Mouse (Mus musculus) E14TG2a.4 (cell line): ENCODE measurements around the gene Tmem11.

ENCODE experiments used
- H3K27me3 ChIP-seq: 2 replicates; pipeline ENCODE4 v1.6.1; 2014; ENCODE audit warnings: low read length, control low read depth; ENCODE audit not compliant: insufficient read depth
- H3K36me3 ChIP-seq: 2 replicates; pipeline ENCODE4 v1.6.1; 2014; ENCODE audit warnings: low read length, control low read depth; ENCODE audit not compliant: insufficient read depth
- H3K4me1 ChIP-seq: replicated peaks from 2 replicates; pipeline ENCODE4 v1.6.1; 2014; ENCODE audit warnings: low read depth, low read length, control low read depth
- H3K4me3 ChIP-seq: replicated peaks from 2 replicates; pipeline ENCODE4 v1.5.1; 2014; ENCODE audit warnings: mild to moderate bottlenecking, low read length
- H3K9me3 ChIP-seq: 2 replicates; pipeline ENCODE4 v1.6.1; 2014; ENCODE audit warnings: low read length, control low read depth
- CTCF ChIP-seq: conservative IDR thresholded peaks from 2 replicates; pipeline ENCODE4 v1.5.1; 2014; ENCODE audit warnings: low read length
- NANOG ChIP-seq: IDR thresholded peaks from 2 replicates; pipeline ENCODE4 v1.6.1; 2014; ENCODE audit warnings: borderline replicate concordance, low read length, mixed read lengths
- POU5F1 ChIP-seq: IDR thresholded peaks from 2 replicates; pipeline ENCODE4 v1.6.1; 2014; ENCODE audit warnings: low read length, borderline replicate concordance

Gene Tmem11

DNA sequence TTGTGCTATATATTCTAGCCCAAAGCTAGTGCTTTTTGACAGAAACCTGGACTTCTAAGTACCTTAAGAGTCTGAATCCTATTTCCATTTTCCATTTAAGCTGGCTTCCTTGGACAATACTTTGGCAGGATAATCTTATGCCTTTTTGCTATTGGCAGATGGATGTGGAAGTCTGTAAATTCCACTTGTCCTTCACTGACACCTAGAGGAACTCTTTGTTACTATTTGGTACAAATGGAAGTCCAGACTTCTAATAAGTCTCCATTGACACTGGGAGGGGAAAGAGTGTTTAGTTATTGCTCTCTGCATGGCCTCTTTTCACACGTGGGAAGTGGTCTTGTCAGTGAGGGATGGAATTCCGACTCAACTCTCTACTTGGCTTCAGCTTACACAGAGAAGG is 50.2 kb downstream of the Tmem11 start:
- peaks cover 7% of the 10 kb centered on the region; the same call in 1 of the 2 replicates for H3K27me3 ChIP-seq
- no peak overlapping the region for H3K4me3 ChIP-seq
- H3K4me1 ChIP-seq, result peaks cover 16% of the 10 kb centered on the region
- peaks cover 23% of the 10 kb centered on the region for H3K36me3 ChIP-seq
- no peak for TF ChIP-seq CTCF
- TF ChIP-seq POU5F1, result no peak
- no peak for TF ChIP-seq NANOG
- H3K9me3 ChIP-seq, result no peaks in the 10 kb centered on the region

DNA sequence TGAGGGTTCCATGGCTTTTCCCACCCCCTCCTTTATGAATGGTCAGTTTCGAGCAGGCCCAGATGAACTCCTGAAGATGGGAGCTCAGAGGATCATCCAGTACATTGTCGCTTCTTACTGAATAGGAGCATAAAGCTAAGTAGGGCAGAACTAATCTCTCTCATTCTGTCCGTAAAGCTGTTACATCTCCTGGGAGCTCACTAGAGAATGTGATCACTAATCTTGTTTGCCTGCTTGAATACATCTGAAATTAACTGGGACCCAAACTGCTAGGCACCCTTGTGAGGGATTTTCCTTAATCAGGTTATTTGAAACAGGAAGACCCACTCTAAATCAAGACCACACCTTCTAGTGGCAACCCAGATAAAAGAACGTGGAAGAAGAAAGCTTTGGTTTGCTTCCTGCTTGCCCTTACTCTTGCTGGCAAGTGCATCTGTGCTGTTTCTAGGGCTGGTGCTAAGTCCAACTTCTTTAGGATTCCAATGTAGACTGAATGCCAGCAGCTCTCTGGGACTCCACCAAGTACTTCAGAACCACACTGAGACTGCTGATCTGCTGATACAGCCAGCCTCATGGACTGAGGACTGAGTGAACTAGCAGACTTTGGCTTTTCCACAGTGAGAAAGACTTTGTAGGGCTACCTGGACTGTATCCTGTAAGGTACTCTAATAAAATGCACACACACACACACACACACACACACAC is 51.7 kb downstream of the Tmem11 start:
- Histone ChIP-seq H3K9me3 (no peaks in the 10 kb centered on the region), H3K4me1 (peaks cover 15% of the 10 kb centered on the region), H3K27me3 (peaks cover 7% of the 10 kb centered on the region; the same call in 1 of the 2 replicates), H3K36me3 (peaks cover 11% of the 10 kb centered on the region; the same call in 1 of the 2 replicates), H3K4me3 (no peak overlapping the region)
- TF ChIP-seq NANOG (no peak), POU5F1 (no peak), CTCF (no peak)

DNA sequence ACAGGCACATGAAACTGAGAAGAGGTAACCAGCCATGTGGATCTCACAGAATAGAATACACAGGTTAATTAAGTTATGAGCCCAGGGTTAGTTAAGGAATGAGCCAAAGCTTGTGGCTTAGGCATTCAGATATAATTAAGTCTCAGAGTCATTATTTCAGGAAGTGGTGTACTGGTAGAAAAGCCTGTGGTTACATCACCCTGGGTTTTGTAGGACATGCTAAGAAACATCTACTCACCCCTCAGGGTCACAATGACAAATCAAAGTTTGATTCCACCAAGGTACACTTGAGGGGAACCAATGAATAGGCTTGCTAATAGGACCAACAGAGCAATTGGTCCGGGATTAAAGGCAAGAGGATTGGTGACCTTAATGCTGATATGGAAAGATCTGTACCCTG is 52.4 kb downstream of the Tmem11 start:
- Histone ChIP-seq H3K9me3 (no peaks in the 10 kb centered on the region), H3K4me3 (no peak overlapping the region), H3K4me1 (peaks cover 9% of the 10 kb centered on the region), H3K27me3 (peaks cover 7% of the 10 kb centered on the region; the same call in 1 of the 2 replicates), H3K36me3 (peaks cover 4% of the 10 kb centered on the region; the same call in 1 of the 2 replicates)
- TF ChIP-seq POU5F1 (no peak), NANOG (no peak), CTCF (no peak)

DNA sequence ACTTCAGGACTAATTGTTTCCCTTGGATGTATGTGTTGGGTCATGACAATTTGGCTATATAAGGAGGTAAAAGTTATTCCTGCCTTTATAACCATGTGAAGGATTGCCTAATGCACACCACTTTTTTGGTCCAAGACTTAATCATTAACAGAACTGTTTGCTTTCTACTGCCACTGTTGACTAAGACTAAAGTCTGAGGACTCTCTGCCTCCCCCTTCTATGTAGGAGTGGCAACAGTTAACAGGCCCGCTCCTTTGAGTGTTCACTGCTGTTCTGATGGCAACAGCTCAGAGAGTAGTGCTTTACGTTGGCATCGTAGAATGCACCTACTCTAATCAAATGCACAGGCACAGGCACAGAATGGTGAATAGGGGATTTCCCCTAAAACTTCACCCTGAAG is 53.9 kb downstream of the Tmem11 start:
- H3K4me3 ChIP-seq, result no peak overlapping the region
- H3K36me3 ChIP-seq, result no peaks in the 10 kb centered on the region
- H3K27me3 ChIP-seq, result peaks cover 7% of the 10 kb centered on the region; the same call in 1 of the 2 replicates
- H3K9me3 ChIP-seq, result no peaks in the 10 kb centered on the region
- TF ChIP-seq POU5F1, result no peak
- no peak for TF ChIP-seq CTCF
- TF ChIP-seq NANOG, result no peak
- 0 out of 2 replicates have a peak, but pooled peaks cover 1% of the 10 kb centered on the region for H3K4me1 ChIP-seq

DNA sequence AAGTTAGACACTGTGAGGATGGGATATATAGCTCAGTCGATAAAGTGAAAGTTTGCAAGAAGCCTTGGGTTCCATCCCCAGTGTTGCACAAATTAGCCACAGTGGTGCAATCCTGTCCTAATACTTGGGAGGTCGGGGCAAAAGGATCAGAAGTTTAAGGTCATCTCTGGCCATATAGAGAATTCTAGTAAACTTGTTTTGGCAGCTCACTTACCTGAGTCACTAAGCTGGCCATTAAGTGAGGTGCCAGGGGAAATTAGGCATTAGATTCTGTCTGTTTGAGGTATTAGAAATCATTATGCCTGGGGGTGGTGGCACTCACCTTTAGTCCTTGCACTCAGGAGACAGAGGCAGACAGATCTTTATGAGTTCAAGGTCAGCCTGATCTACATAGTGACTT is 55.3 kb downstream of the Tmem11 start:
- Histone ChIP-seq H3K9me3 (no peaks in the 10 kb centered on the region), H3K4me3 (no peak overlapping the region), H3K36me3 (no peaks in the 10 kb centered on the region), H3K27me3 (peaks cover 7% of the 10 kb centered on the region; the same call in 1 of the 2 replicates), H3K4me1 (no peaks in the 10 kb centered on the region)
- TF ChIP-seq NANOG (no peak), POU5F1 (no peak), CTCF (no peak)

DNA sequence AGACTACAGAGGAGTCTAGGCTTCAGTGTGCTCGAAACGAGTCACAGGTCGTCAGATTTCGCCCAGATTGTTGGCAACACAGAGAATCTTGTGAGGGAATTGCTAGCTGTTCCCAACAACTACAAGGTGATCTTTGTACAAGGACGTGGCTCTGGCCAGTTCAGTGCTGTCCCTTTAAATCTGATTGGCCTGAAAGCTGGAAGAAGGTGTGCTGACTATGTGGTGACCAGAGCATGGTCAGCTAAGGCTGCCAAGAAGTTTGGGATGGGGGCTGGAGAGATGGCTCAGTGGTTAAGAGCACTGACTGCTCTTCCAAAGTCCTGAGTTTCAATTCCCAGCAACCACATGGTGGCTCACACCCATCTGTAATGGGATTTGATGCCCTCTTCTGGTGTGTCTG is 62.7 kb downstream of the Tmem11 start:
- peaks cover 5% of the 10 kb centered on the region for H3K4me1 ChIP-seq
- H3K36me3 ChIP-seq, result no peaks in the 10 kb centered on the region
- no peaks in the 10 kb centered on the region for H3K9me3 ChIP-seq
- no peaks in the 10 kb centered on the region for H3K27me3 ChIP-seq
- no peak for TF ChIP-seq POU5F1
- TF ChIP-seq NANOG, result no peak
- no peak for TF ChIP-seq CTCF
- H3K4me3 ChIP-seq, result no peak overlapping the region
